Mouse (Mus musculus) kidney, embryonic 15.5 days (tissue): ENCODE measurements around the gene Zcchc14. TPM values are rescaled to one million over a fixed set of nuclear protein-coding genes. Genes with fewer than 3 reads are reported as not detected.
"Not testable (repeated sequence)": the region's sequence is repeated elsewhere in the genome, so short reads cannot be mapped to it uniquely, and the experiment has no call there.

Experiments used
- ATAC-seq: fragments of 200-750 bp; cut with Nextera tagmentation; replicated peaks from 2 replicates; pipeline ENCODE4 v1.8.0; 2017; ENCODE audit warnings: moderate TSS enrichment; ENCODE audit not compliant: low FRiP score
- H3K27ac ChIP-seq: fragments of 300-500 bp; sonication (generic); 2 replicates; pipeline ENCODE4 v1.5.1; 2015; ENCODE audit warnings: mild to moderate bottlenecking, inconsistent platforms
- H3K27me3 ChIP-seq: fragments of 300-500 bp; sonication (generic); 2 replicates; pipeline ENCODE4 v1.6.1; 2015; ENCODE audit warnings: inconsistent platforms
- H3K36me3 ChIP-seq: fragments of 300-500 bp; sonication (generic); 2 replicates; pipeline ENCODE4 v1.6.1; 2015; ENCODE audit warnings: inconsistent platforms
- H3K4me1 ChIP-seq: fragments of 300-500 bp; sonication (generic); 2 replicates; pipeline ENCODE4 v1.6.1; 2015; ENCODE audit warnings: inconsistent platforms
- H3K4me2 ChIP-seq: fragments of 300-500 bp; sonication (generic); 2 replicates; pipeline ENCODE4 v1.6.1; 2015; ENCODE audit warnings: moderate library complexity, mild to moderate bottlenecking, inconsistent platforms
- H3K4me3 ChIP-seq: fragments of 300-500 bp; sonication (generic); replicated peaks from 2 replicates; pipeline ENCODE4 v1.5.1; 2015; ENCODE audit warnings: mild to moderate bottlenecking, inconsistent platforms
- H3K9ac ChIP-seq: fragments of 300-500 bp; sonication (generic); 2 replicates; pipeline ENCODE4 v1.6.1; 2015; ENCODE audit warnings: mild to moderate bottlenecking, inconsistent platforms
- H3K9me3 ChIP-seq: fragments of 300-500 bp; sonication (generic); replicated peaks from 2 replicates; pipeline ENCODE4 v1.6.1; 2016; ENCODE audit warnings: inconsistent platforms
- WGBS: fragments of 180-500 bp; shearing (Covaris S2); methylation state at CpG from one replicate; pipeline ENCODE4 v1.1.7; 2015; ENCODE audit warnings: mixed read lengths; 5-methylcytosine and 5-hydroxymethylcytosine counted together
- polyA plus RNA-seq: library from polyadenylated mRNA; unstranded; fragments of >200 nt; fragmentation: Nextera tagmentation; extraction: Ambion mirVana; gene quantifications from 2 replicates; pipeline ENCODE4 v1.2.1, GENCODE M21; 2015

The Zcchc14 gene
- polyA plus RNA-seq, 1 experiment from 2014 or later, result 17.2 TPM

- H3K4me2 ChIP-seq, result no peak overlapping the region
- H3K4me3 ChIP-seq, result no peak overlapping the region
- H3K27ac ChIP-seq, result no peak overlapping the region
- H3K9ac ChIP-seq, result no peak overlapping the region
- 87% methylated on average over 4 of the region's 4 CpGs for WGBS
- H3K9me3 ChIP-seq, result no peaks in the 10 kb centered on the region
- no peaks in the 10 kb centered on the region for H3K4me1 ChIP-seq
- no peaks in the 10 kb centered on the region for H3K36me3 ChIP-seq
- no peaks in the 10 kb centered on the region for H3K27me3 ChIP-seq
- ATAC-seq, result no peak
These were observed 28.2 kb upstream of the Zcchc14 start for GRCm38 (mm10) chr8:121680896-121681295.

- ATAC-seq, result no peak
These were observed 26.0 kb upstream of the Zcchc14 start for GRCm38 (mm10) chr8:121678696-121679095.

DNA sequence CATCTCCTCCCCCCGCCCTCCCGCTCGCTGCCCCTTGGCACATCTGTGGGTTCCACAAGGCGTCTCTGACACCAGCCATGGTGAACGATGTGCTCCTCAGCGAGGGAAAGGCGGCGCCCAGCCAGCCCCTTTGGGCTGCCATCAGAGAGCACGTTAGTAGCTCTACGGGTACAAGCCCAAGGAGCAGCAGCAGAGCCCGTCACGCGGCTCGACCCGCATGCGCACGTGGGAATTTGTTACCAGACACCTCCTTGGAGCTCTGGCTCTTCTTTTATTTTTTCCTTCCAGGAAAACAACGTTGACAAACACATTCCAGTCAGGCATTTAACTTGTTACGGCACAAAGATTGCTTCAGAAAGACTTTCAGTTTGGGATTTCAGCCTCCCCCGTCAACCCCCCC is 23.0 kb upstream of the Zcchc14 start:
- Histone ChIP-seq H3K9me3 (no peaks in the 10 kb centered on the region), H3K4me3 (no peak overlapping the region), H3K27ac (no peak overlapping the region), H3K36me3 (no peaks in the 10 kb centered on the region), H3K4me1 (no peaks in the 10 kb centered on the region), H3K4me2 (peak overlapping the region; percentile 1; the same call in 1 of the 2 replicates), H3K27me3 (no peaks in the 10 kb centered on the region), H3K9ac (no peak overlapping the region)
- ATAC-seq, result no peak
- 42% methylated on average over 20 of the region's 20 CpGs for WGBS

More at GRCm38 (mm10) chr8:121678696-121679095, 26.0 kb upstream of the Zcchc14 start:
- H3K4me1 ChIP-seq, result no peaks in the 10 kb centered on the region
- no peak overlapping the region for H3K27ac ChIP-seq
- no peaks in the 10 kb centered on the region for H3K36me3 ChIP-seq
- H3K9ac ChIP-seq, result no peak overlapping the region
- H3K27me3 ChIP-seq, result no peaks in the 10 kb centered on the region
- no peaks in the 10 kb centered on the region for H3K9me3 ChIP-seq
- no peak overlapping the region for H3K4me3 ChIP-seq
- no peak overlapping the region for H3K4me2 ChIP-seq
- WGBS, result 64% methylated on average over 5 of the region's 5 CpGs

DNA sequence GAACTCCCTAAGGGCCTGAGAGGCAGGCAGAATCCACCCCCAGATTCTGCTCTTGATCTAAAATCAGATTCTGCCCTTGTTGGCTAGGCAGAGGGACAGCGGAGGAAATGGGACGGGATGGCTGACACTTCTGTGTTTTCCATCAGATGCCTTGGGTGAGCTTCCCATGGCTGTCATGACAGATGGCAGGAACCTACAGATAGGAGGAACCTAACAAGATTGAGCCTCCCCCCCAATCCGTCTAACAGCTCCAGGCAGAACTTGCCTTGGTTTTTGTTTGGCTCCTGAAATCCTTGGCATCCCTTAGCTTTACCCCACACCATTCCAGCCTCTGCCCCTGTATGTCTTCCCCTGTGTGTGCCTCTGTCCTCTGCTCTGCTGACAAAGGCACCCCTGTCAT is 22.5 kb upstream of the Zcchc14 start:
- 78% methylated on average over 3 of the region's 3 CpGs for WGBS
- no peak for ATAC-seq
- Histone ChIP-seq H3K4me3 (no peak overlapping the region), H3K4me2 (no peak overlapping the region), H3K4me1 (no peaks in the 10 kb centered on the region), H3K27me3 (no peaks in the 10 kb centered on the region), H3K27ac (no peak overlapping the region), H3K36me3 (no peaks in the 10 kb centered on the region), H3K9ac (no peak overlapping the region), H3K9me3 (no peaks in the 10 kb centered on the region)

DNA sequence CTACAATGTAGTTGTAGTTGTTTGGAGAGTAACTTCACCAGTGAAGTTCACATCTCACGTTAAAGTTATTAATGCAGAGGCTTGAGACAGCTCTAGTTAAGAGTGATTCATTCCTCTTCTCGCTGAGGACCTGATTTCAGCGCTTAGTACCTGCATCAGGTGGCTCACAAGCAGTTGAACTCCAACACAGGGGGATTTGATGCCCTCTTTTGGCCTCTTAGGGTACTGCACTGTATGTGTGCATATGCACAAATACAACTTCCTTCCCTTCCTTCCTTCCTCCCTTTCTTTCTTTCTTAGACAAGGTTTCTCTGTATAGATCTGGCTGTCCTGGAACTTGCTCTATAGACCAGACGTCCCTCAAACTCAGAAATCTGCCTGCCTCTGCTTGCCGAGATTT is 21.8 kb upstream of the Zcchc14 start:
- no peaks in the 10 kb centered on the region for H3K27me3 ChIP-seq
- ATAC-seq, result no peak
- no peaks in the 10 kb centered on the region for H3K36me3 ChIP-seq
- no peaks in the 10 kb centered on the region for H3K9me3 ChIP-seq
- H3K4me1 ChIP-seq, result no peaks in the 10 kb centered on the region
- no peak overlapping the region for H3K9ac ChIP-seq
- no peak overlapping the region for H3K4me3 ChIP-seq
- H3K27ac ChIP-seq, result no peak overlapping the region
- no peak overlapping the region for H3K4me2 ChIP-seq
- 63% methylated on average over 5 of the region's 5 CpGs for WGBS

DNA sequence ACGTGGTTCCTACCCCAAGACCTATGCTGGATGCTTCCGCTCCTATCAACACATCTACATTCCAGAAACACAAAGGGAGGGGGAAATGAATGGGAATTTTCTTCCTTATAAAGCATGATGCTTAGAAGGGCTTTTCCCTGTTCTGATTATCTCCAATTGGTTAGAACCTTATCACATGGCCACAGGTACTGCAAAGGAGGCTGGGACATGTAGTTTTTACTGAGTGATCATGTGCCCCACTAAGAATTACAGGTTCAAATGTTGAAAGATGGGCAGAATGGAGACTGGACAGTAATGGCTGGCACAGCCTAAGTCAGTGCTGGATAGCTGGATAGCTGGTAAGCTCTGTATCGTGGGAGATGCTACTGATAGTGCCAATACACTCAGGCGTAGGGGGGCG is 21.2 kb upstream of the Zcchc14 start:
- H3K4me2 ChIP-seq, result no peak overlapping the region
- H3K4me3 ChIP-seq, result no peak overlapping the region
- no peaks in the 10 kb centered on the region for H3K27me3 ChIP-seq
- ATAC-seq, result no peak
- no peak overlapping the region for H3K9ac ChIP-seq
- no peaks in the 10 kb centered on the region for H3K36me3 ChIP-seq
- no peak overlapping the region for H3K27ac ChIP-seq
- no peaks in the 10 kb centered on the region for H3K9me3 ChIP-seq
- peaks cover 6% of the 10 kb centered on the region for H3K4me1 ChIP-seq
- 74% methylated on average over 5 of the region's 5 CpGs for WGBS

DNA sequence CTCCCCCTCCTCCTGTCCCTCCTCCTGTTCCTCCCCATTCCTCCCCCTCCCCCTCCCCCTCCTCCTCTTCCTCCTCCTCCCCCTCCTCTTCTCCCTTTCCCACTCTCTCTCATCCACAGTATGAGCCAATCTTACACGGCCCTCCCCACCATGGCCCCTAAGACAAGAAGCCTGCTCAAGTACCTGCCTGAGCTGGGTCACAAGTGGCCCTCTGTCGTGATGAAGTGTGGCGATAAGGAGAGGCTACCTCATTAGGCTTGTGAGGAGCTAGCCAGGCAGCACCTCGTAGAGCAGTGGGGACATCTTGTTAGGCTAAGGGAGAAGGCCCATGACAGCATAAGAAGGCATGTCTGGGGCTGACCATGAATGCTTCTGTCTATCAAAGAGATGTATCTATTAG is 20.5 kb upstream of the Zcchc14 start:
- Histone ChIP-seq H3K27ac (no peak overlapping the region), H3K4me1 (peaks cover 10% of the 10 kb centered on the region), H3K9me3 (no peaks in the 10 kb centered on the region), H3K4me3 (no peak overlapping the region), H3K27me3 (no peaks in the 10 kb centered on the region), H3K36me3 (no peaks in the 10 kb centered on the region), H3K4me2 (no peak overlapping the region), H3K9ac (no peak overlapping the region)
- 62% methylated on average over 4 of the region's 4 CpGs for WGBS
- no peak for ATAC-seq

GRCm38 (mm10) chr8:121669208-121669607 is 16.5 kb upstream of the Zcchc14 start:
- WGBS, result 18% methylated on average over 8 of the region's 8 CpGs
- H3K27ac ChIP-seq, result no peak overlapping the region
- peaks cover 28% of the 10 kb centered on the region for H3K4me1 ChIP-seq
- H3K4me2 ChIP-seq, result no peak overlapping the region
- no peaks in the 10 kb centered on the region for H3K36me3 ChIP-seq
- H3K9me3 ChIP-seq, result no peaks in the 10 kb centered on the region
- H3K4me3 ChIP-seq, result no peak overlapping the region
- H3K27me3 ChIP-seq, result no peaks in the 10 kb centered on the region
- ATAC-seq, result peak; percentile 23; the same call in 1 of the 2 replicates
- no peak overlapping the region for H3K9ac ChIP-seq

DNA sequence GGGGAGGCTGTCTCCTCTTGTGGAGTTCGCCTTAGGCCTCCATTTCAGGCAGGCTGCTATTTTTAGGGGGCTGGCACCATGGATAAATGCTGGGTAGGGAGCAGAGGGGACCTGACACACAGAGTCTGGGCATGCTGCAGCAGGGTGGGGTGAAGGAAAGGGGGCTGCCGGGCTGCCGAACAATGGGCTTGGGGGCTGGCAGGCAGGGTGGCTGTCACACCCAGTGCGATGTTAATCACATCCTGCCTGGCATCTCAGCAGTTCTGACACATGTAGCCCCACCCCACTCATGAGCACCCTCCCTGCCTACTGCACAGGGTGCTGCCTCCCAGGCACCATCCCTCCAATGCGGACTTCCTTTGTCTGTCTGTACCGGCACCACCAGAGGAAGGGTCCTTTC is 15.9 kb upstream of the Zcchc14 start:
- Histone ChIP-seq H3K4me2 (no peak overlapping the region), H3K4me1 (peaks cover 28% of the 10 kb centered on the region), H3K27ac (0 out of 2 replicates have a peak overlapping the region, but pooled peaks have one; percentile 3), H3K36me3 (no peaks in the 10 kb centered on the region), H3K9ac (no peak overlapping the region), H3K9me3 (no peaks in the 10 kb centered on the region), H3K27me3 (no peaks in the 10 kb centered on the region), H3K4me3 (no peak overlapping the region)
- WGBS, result 55% methylated on average over 6 of the region's 6 CpGs
- ATAC-seq, result no peak

DNA sequence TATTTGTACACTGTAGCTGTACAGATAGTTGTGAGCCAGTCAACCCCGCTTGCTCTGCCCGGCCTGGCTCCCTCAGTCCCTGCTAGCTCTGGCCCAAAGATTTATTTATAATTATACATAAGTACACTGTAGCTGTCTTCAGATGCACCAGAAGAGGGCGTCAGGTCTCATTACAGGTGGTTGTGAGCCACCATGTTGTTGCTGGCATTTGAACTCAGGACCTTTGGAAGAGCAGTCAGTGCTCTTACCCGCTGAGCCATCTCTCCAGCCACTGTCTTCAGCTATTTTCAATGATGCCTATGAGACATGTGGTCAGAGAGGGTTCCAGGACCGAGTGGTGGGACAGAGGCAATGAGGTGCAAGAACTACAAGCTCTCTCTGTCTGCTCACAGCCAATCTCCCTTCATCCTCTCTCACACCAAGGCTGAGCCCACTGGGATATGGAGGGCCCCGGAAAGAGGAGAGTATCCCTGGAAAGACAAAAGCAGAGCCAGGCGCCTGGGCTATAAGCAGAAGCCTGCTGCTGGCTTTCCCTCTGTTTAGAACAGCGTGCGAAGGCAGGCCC is 15.3 kb upstream of the Zcchc14 start:
- WGBS, result 77% methylated on average over 9 of the region's 9 CpGs
- ATAC-seq, H3K9me3 ChIP-seq, H3K9ac ChIP-seq, H3K36me3 ChIP-seq, H3K4me2 ChIP-seq, H3K27me3 ChIP-seq, H3K4me3 ChIP-seq: not testable (repeated sequence)
- H3K4me1 ChIP-seq, result peaks cover 28% of the 10 kb centered on the region
- H3K27ac ChIP-seq, result 0 out of 2 replicates have a peak overlapping the region, but pooled peaks have one; percentile 3

DNA sequence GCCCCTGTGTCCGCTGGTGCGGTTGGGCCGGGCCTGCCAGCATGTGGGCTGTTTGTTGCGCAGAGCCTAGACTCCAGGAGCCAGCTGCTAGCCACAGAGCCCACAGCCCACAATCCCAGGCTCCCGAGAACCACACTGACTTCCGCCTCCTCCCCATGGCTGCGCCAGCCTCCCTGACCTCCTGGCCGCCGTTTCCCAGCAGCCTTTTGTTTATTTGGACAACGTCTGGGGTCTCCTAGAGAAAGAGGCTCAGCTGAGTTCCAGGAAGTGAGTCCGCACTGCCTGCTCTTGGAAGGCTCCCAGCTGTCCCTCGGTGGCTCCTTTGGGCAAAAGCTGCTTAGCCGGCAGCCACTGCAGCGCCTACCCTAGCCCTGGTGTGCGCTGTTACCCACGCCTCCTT is 12.6 kb upstream of the Zcchc14 start:
- H3K27ac ChIP-seq, result peak overlapping the region; percentile 92
- WGBS, result 4% methylated on average over 16 of the region's 16 CpGs
- no peaks in the 10 kb centered on the region for H3K9me3 ChIP-seq
- peak overlapping the region; percentile 55 for H3K4me2 ChIP-seq
- H3K36me3 ChIP-seq, result no peaks in the 10 kb centered on the region
- H3K4me1 ChIP-seq, result peaks cover 46% of the 10 kb centered on the region
- no peaks in the 10 kb centered on the region for H3K27me3 ChIP-seq
- peak overlapping the region; percentile 16; the same call in 1 of the 2 replicates for H3K9ac ChIP-seq
- H3K4me3 ChIP-seq, result peak overlapping the region; percentile 23
- peak; percentile 81 for ATAC-seq

- Histone ChIP-seq H3K27me3 (no peaks in the 10 kb centered on the region), H3K4me2 (no peak overlapping the region), H3K9ac (no peak overlapping the region), H3K27ac (no peak overlapping the region), H3K9me3 (no peaks in the 10 kb centered on the region), H3K4me1 (peaks cover 41% of the 10 kb centered on the region), H3K36me3 (no peaks in the 10 kb centered on the region), H3K4me3 (no peak overlapping the region)
- 94% methylated on average over 12 of the region's 12 CpGs for WGBS
- no peak for ATAC-seq
These were observed 10.4 kb upstream of the Zcchc14 start for GRCm38 (mm10) chr8:121663101-121663500.
